ENCODE assay signal across 12 mouse cellular contexts in the genomic region with DNA sequence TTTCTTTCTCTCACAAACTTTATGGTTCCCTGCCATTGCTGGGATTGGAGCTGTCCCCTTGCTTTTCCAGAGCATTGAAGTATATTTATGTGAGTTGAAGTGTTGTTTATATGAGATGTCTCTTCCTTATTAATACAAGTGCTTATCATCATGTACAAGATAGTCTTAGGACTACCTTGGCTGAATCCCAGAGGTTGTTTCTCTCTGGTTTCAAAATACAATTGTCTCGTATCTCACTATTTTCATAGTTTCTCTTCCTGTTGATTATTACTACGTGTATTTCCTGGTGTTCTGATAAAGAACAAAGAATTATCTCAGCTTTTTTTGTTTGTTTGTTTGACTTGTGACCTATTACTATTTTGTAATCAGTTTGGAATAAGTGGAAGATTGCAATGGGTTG.
"Had no signal": no experiment of that assay in that cellular context is flagged by ENCODE, and none has a peak within 500 bp of the region (broad histone marks: within the 10 kb centered on the region; RNA-seq: fewer than 3 reads in every experiment).

No protein-coding gene starts in this region.

- DNase-seq: kidney, adult 11 months; kidney, postnatal 14 days; left cerebral cortex, postnatal 4 days; liver, embryonic 13.5 days; right cerebral cortex, adult 18-20 months; right cerebral cortex, postnatal 25 days; thymus, postnatal 36 days had no signal

- H3K9me3 ChIP-seq: limb, embryonic 13.5 days; liver, embryonic 13.5 days; midbrain, embryonic 13.5 days; neural tube, embryonic 15.5 days had no signal

- H3K4me3 ChIP-seq: limb, embryonic 13.5 days; liver, embryonic 13.5 days; midbrain, embryonic 13.5 days; myocyte; neural tube, embryonic 15.5 days had no signal

- H3K27me3 ChIP-seq: limb, embryonic 13.5 days; liver, embryonic 13.5 days; midbrain, embryonic 13.5 days; neural tube, embryonic 15.5 days had no signal

- H3K9ac ChIP-seq: limb, embryonic 13.5 days; liver, embryonic 13.5 days; midbrain, embryonic 13.5 days; neural tube, embryonic 15.5 days had no signal

- ATAC-seq: midbrain, embryonic 13.5 days had no signal

- H3K4me1 ChIP-seq: limb, embryonic 13.5 days; neural tube, embryonic 15.5 days had no signal

- H3K27ac ChIP-seq: limb, embryonic 13.5 days; liver, embryonic 13.5 days; macrophage; midbrain, embryonic 13.5 days; neural tube, embryonic 15.5 days had no signal

- H3K4me2 ChIP-seq: limb, embryonic 13.5 days; liver, embryonic 13.5 days; midbrain, embryonic 13.5 days; neural tube, embryonic 15.5 days had no signal
